Mouse (Mus musculus): ENCODE measurements around the gene Creb3. TPM values are rescaled to one million over a fixed set of nuclear protein-coding genes. Genes with fewer than 3 reads are reported as not detected.
A peak's percentile ranks its signal among the peaks of the same experiment; 100 is the strongest.

Creb3 gene
- total RNA-seq, 2 experiments from 2014 or later: 9.6 to 42.2 TPM

GRCm38 (mm10) chr4:43613060-43613730, 51.1 kb downstream of the Creb3 start:
- 0 out of 2 replicates have a peak, but pooled peaks have one; percentile 59 for ATAC-seq (replicated peaks; ENCODE audit: low FRiP score, low TSS enrichment, poor library complexity, severe bottlenecking)

Other genes with a start within 250 kb of the Creb3 start
- 1.8 and 7.6 TPM in 2 replicates for gene Rusc2, start 180.4 kb upstream of the Creb3 start, total RNA-seq (2014; fragmentation: Nextera tagmentation)
- 0.19 and 1.5 TPM in 2 replicates for gene Rusc2, start 180.4 kb upstream of the Creb3 start, total RNA-seq (2017)
- gene Fam166b, start 133.2 kb upstream of the Creb3 start, total RNA-seq (2014; fragmentation: Nextera tagmentation): not detected in 2 replicates
- not detected in 2 replicates for gene Fam166b, start 133.2 kb upstream of the Creb3 start, total RNA-seq (2017)
- gene Tesk1, start 120.4 kb upstream of the Creb3 start, total RNA-seq (2014; fragmentation: Nextera tagmentation): 11.7 and 15.6 TPM in 2 replicates
- 4.3 and 4.8 TPM in 2 replicates for gene Tesk1, start 120.4 kb upstream of the Creb3 start, total RNA-seq (2017)
- gene Cd72, start 107.7 kb upstream of the Creb3 start, total RNA-seq (2014; fragmentation: Nextera tagmentation): 1.5 and 9.6 TPM in 2 replicates
- gene Cd72, start 107.7 kb upstream of the Creb3 start, total RNA-seq (2017): 2.9 and 11.9 TPM in 2 replicates
- gene Sit1, start 78.6 kb upstream of the Creb3 start, total RNA-seq (2014; fragmentation: Nextera tagmentation): 0.61 TPM in 1 of 2 replicates, not detected in the other
- gene Sit1, start 78.6 kb upstream of the Creb3 start, total RNA-seq (2017): not detected in 2 replicates
- gene Ccdc107, start 69.4 kb upstream of the Creb3 start, total RNA-seq (2014; fragmentation: Nextera tagmentation): 28.8 and 47.9 TPM in 2 replicates
- gene Ccdc107, start 69.4 kb upstream of the Creb3 start, total RNA-seq (2017): 44.6 and 46.3 TPM in 2 replicates
- gene Arhgef39, start 62.6 kb upstream of the Creb3 start, total RNA-seq (2014; fragmentation: Nextera tagmentation): 44.3 and 50.3 TPM in 2 replicates
- 27.2 and 32.7 TPM in 2 replicates for gene Arhgef39, start 62.6 kb upstream of the Creb3 start, total RNA-seq (2017)
- 3.6 and 11.8 TPM in 2 replicates for gene Car9, start 55.4 kb upstream of the Creb3 start, total RNA-seq (2014; fragmentation: Nextera tagmentation)
- 2.1 and 3.3 TPM in 2 replicates for gene Car9, start 55.4 kb upstream of the Creb3 start, total RNA-seq (2017)
- gene Tpm2, start 38.6 kb upstream of the Creb3 start, total RNA-seq (2014; fragmentation: Nextera tagmentation): not detected in 2 replicates
- gene Tpm2, start 38.6 kb upstream of the Creb3 start, total RNA-seq (2017): 0.09 TPM in 1 of 2 replicates, not detected in the other
- gene Tln1, start 359 bp downstream of the Creb3 start, total RNA-seq (2014; fragmentation: Nextera tagmentation): 105 and 175 TPM in 2 replicates
- gene Tln1, start 359 bp downstream of the Creb3 start, total RNA-seq (2017): 211 and 304 TPM in 2 replicates
- gene Rgp1, start 16.4 kb downstream of the Creb3 start, total RNA-seq (2014; fragmentation: Nextera tagmentation): 28.7 and 30.4 TPM in 2 replicates
- 6.7 and 8.3 TPM in 2 replicates for gene Rgp1, start 16.4 kb downstream of the Creb3 start, total RNA-seq (2017)
- gene Gba2, start 16.5 kb downstream of the Creb3 start, total RNA-seq (2014; fragmentation: Nextera tagmentation): 19.7 and 22.9 TPM in 2 replicates
- gene Gba2, start 16.5 kb downstream of the Creb3 start, total RNA-seq (2017): 6.1 and 12.0 TPM in 2 replicates
- gene Msmp, start 22.2 kb downstream of the Creb3 start, total RNA-seq (2014; fragmentation: Nextera tagmentation): not detected in 2 replicates
- gene Msmp, start 22.2 kb downstream of the Creb3 start, total RNA-seq (2017): not detected in 2 replicates
- gene Npr2, start 69.6 kb downstream of the Creb3 start, total RNA-seq (2014; fragmentation: Nextera tagmentation): 0.09 and 2.0 TPM in 2 replicates
- 0.08 and 0.14 TPM in 2 replicates for gene Npr2, start 69.6 kb downstream of the Creb3 start, total RNA-seq (2017)
- gene Spag8, start 91.3 kb downstream of the Creb3 start, total RNA-seq (2014; fragmentation: Nextera tagmentation): 1.6 TPM in 1 of 2 replicates, not detected in the other
- gene Spag8, start 91.3 kb downstream of the Creb3 start, total RNA-seq (2017): not detected in 2 replicates
- 70.7 and 73.0 TPM in 2 replicates for gene Hint2, start 94.1 kb downstream of the Creb3 start, total RNA-seq (2014; fragmentation: Nextera tagmentation)
- gene Hint2, start 94.1 kb downstream of the Creb3 start, total RNA-seq (2017): 43.1 and 63.0 TPM in 2 replicates
- gene Tmem8b, start 106.6 kb downstream of the Creb3 start, total RNA-seq (2014; fragmentation: Nextera tagmentation): 1.2 and 2.5 TPM in 2 replicates
- gene Tmem8b, start 106.6 kb downstream of the Creb3 start, total RNA-seq (2017): 0.38 and 1.6 TPM in 2 replicates
- gene Fam221b, start 106.8 kb downstream of the Creb3 start, total RNA-seq (2014; fragmentation: Nextera tagmentation): not detected in 2 replicates
- 0.15 and 0.28 TPM in 2 replicates for gene Fam221b, start 106.8 kb downstream of the Creb3 start, total RNA-seq (2017)
- gene Olfr70, start 138.5 kb downstream of the Creb3 start, total RNA-seq (2014; fragmentation: Nextera tagmentation): not detected in 2 replicates
- not detected in 2 replicates for gene Olfr70, start 138.5 kb downstream of the Creb3 start, total RNA-seq (2017)
- not detected in 2 replicates for gene Olfr71, start 147.9 kb downstream of the Creb3 start, total RNA-seq (2014; fragmentation: Nextera tagmentation)
- gene Olfr71, start 147.9 kb downstream of the Creb3 start, total RNA-seq (2017): not detected in 2 replicates
- not detected in 2 replicates for gene Hrct1, start 164.9 kb downstream of the Creb3 start, total RNA-seq (2014; fragmentation: Nextera tagmentation)
- gene Hrct1, start 164.9 kb downstream of the Creb3 start, total RNA-seq (2017): not detected in 2 replicates
- gene Spaar, start 167.7 kb downstream of the Creb3 start, total RNA-seq (2014; fragmentation: Nextera tagmentation): not detected in 2 replicates
- not detected in 2 replicates for gene Spaar, start 167.7 kb downstream of the Creb3 start, total RNA-seq (2017)
- gene Olfr159, start 208.7 kb downstream of the Creb3 start, total RNA-seq (2014; fragmentation: Nextera tagmentation): not detected in 2 replicates
- not detected in 2 replicates for gene Olfr159, start 208.7 kb downstream of the Creb3 start, total RNA-seq (2017)